Mouse (Mus musculus): ENCODE results near the gene Galnt14. TPM values are rescaled to one million over a fixed set of nuclear protein-coding genes. Genes with fewer than 3 reads are reported as not detected.

Gene Galnt14
- polyA plus RNA-seq, 1 experiment from 2014 or later, result 2.8 TPM

DNA sequence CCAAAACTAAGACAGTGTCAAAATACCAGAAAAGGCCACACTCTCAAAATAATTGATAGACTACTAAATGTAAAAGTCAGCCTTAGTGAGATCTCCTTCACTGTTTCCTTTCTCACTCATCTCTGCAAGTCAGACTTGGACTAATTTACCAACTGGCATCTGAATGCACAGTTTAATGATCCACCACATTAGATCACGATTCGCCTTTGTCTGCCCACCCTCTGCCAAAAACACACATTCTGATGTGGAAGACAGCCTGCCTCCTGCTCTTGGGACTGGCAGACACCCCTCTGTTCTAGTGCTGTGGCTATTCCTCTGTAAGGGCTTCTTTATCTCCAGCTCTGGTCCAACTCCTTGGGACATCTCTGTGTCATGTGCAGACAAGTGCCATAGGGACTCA lies 153.8 kb downstream of the Galnt14 start:
- ATAC-seq (replicated peaks; ENCODE audit: insufficient number of reproducible peaks, low FRiP score, low TSS enrichment, low read depth) (no peak), DNase-seq (ENCODE audit: low spot score) (no peak)
- Histone ChIP-seq H3K4me1 (ENCODE audit: control insufficient read depth, insufficient read depth, low read length) (no peaks in the 10 kb centered on the region), H3K4me2 (ENCODE audit: low read depth, low read length) (no peak overlapping the region), H3K4me3 (ENCODE audit: low read depth, low read length) (no peak overlapping the region), H3K27me3 (ENCODE audit: control insufficient read depth, insufficient read depth, low read length) (no peaks in the 10 kb centered on the region), H3K9ac (replicated peaks; ENCODE audit: low read length) (no peak overlapping the region), H3K9me3 (replicated peaks; ENCODE audit: control insufficient read depth, low read length) (no peaks in the 10 kb centered on the region), H3K36me3 (replicated peaks; ENCODE audit: control insufficient read depth, insufficient read depth, low read depth, low read length) (no peaks in the 10 kb centered on the region), H3K27ac (replicated peaks; ENCODE audit: low read depth, low read length) (no peak overlapping the region)
- WGBS, result 96% methylated on average over 2 of the region's 2 CpGs

- ATAC-seq (replicated peaks; ENCODE audit: insufficient number of reproducible peaks, low FRiP score, low TSS enrichment, low read depth), result no peak
- 76% methylated on average over 4 of the region's 4 CpGs for WGBS
- DNase-seq (ENCODE audit: low spot score), result no peak
Observed at GRCm38 (mm10) chr17:73554668-73555067, 155.6 kb downstream of the Galnt14 start.

DNA sequence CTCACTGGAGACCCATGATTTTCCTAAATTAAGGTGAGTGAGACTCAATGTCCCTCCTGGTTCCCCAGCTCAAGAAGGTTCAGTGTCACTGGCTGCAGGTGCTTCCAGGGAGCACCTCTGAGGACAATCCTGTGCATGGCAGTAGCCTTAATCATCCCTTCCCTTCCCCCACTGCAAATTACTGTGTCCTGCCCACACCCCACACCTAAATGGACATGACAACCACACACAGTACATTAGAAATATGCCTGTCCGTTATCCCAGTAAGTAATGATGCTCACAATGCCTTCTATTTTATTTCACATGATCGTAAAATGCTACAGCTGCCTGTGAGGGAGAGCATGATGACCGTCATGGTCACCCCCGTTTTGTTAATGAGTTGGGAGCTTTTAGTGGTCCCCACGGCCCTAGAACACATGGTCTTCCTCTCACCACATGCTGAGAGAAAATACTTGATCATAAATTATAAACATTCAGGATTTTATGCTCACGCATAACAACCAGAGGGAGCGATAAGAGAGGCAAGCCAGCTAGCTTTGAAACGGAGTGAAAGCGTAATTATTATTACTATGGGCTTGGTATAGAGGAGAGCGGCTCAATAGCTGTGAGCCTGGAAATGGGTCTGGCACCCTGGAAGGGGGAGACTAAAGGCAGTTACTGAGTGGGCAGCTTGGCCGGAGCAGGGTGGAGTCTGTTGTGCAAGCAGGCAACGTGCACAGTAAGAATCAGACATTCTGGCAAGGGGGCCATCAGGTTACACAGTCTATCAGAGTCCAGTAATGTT lies 161.3 kb downstream of the Galnt14 start:
- DNase-seq (ENCODE audit: low spot score) (no peak), ATAC-seq (replicated peaks; ENCODE audit: insufficient number of reproducible peaks, low FRiP score, low TSS enrichment, low read depth) (no peak)
- no peaks in the 10 kb centered on the region for H3K27me3 ChIP-seq (ENCODE audit: control insufficient read depth, insufficient read depth, low read length)

More at GRCm38 (mm10) chr17:73554668-73555067, 155.6 kb downstream of the Galnt14 start:
- no peak overlapping the region for H3K9ac ChIP-seq (replicated peaks; ENCODE audit: low read length)
- H3K4me2 ChIP-seq (ENCODE audit: low read depth, low read length), result no peak overlapping the region
- no peak overlapping the region for H3K4me3 ChIP-seq (ENCODE audit: low read depth, low read length)
- no peaks in the 10 kb centered on the region for H3K36me3 ChIP-seq (replicated peaks; ENCODE audit: control insufficient read depth, insufficient read depth, low read depth, low read length)
- H3K27me3 ChIP-seq (ENCODE audit: control insufficient read depth, insufficient read depth, low read length), result no peaks in the 10 kb centered on the region
- no peak overlapping the region for H3K27ac ChIP-seq (replicated peaks; ENCODE audit: low read depth, low read length)
- H3K9me3 ChIP-seq (replicated peaks; ENCODE audit: control insufficient read depth, low read length), result no peaks in the 10 kb centered on the region
- no peaks in the 10 kb centered on the region for H3K4me1 ChIP-seq (ENCODE audit: control insufficient read depth, insufficient read depth, low read length)

GRCm38 (mm10) chr17:73548119-73548518 lies 162.1 kb downstream of the Galnt14 start:
- no peak overlapping the region for H3K9ac ChIP-seq (replicated peaks; ENCODE audit: low read length)
- no peak overlapping the region for H3K27ac ChIP-seq (replicated peaks; ENCODE audit: low read depth, low read length)
- WGBS, result 75% methylated on average over 7 of the region's 7 CpGs
- H3K4me2 ChIP-seq (ENCODE audit: low read depth, low read length), result no peak overlapping the region
- H3K4me3 ChIP-seq (ENCODE audit: low read depth, low read length), result no peak overlapping the region
- no peaks in the 10 kb centered on the region for H3K27me3 ChIP-seq (ENCODE audit: control insufficient read depth, insufficient read depth, low read length)
- no peaks in the 10 kb centered on the region for H3K4me1 ChIP-seq (ENCODE audit: control insufficient read depth, insufficient read depth, low read length)
- DNase-seq (ENCODE audit: low spot score) (no peak), ATAC-seq (replicated peaks; ENCODE audit: insufficient number of reproducible peaks, low FRiP score, low TSS enrichment, low read depth) (no peak)
- no peaks in the 10 kb centered on the region for H3K36me3 ChIP-seq (replicated peaks; ENCODE audit: control insufficient read depth, insufficient read depth, low read depth, low read length)
- no peaks in the 10 kb centered on the region for H3K9me3 ChIP-seq (replicated peaks; ENCODE audit: control insufficient read depth, low read length)

More for the DNA sequence above, 161.3 kb downstream of the Galnt14 start:
- Histone ChIP-seq H3K36me3 (replicated peaks; ENCODE audit: control insufficient read depth, insufficient read depth, low read depth, low read length) (no peaks in the 10 kb centered on the region), H3K4me1 (ENCODE audit: control insufficient read depth, insufficient read depth, low read length) (no peaks in the 10 kb centered on the region), H3K9ac (replicated peaks; ENCODE audit: low read length) (no peak overlapping the region), H3K4me3 (ENCODE audit: low read depth, low read length) (no peak overlapping the region), H3K9me3 (replicated peaks; ENCODE audit: control insufficient read depth, low read length) (no peaks in the 10 kb centered on the region), H3K27ac (replicated peaks; ENCODE audit: low read depth, low read length) (no peak overlapping the region), H3K4me2 (ENCODE audit: low read depth, low read length) (no peak overlapping the region)
- WGBS, result 86% methylated on average over 12 of the region's 12 CpGs

DNA sequence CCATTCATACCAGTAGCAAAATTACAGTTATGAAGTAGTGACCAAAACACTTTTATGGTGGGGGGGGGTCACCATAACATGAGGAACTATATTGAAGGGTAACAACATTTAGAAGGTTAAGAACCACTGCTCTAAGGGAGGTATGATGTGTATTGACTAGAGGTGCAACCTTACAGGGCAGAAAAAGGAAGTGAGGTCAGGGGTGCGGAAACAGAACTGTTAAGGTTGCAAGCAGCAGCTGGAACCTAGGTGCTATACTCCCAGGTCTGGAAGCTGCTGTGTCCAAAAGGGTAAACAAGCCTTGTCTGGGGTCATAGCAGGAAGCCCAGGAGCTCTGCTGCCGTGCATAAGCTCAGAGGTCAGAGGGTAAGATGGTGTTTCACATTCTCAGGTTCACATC lies 162.8 kb downstream of the Galnt14 start:
- H3K27me3 ChIP-seq (ENCODE audit: control insufficient read depth, insufficient read depth, low read length), result no peaks in the 10 kb centered on the region
- no peak overlapping the region for H3K9ac ChIP-seq (replicated peaks; ENCODE audit: low read length)
- H3K4me1 ChIP-seq (ENCODE audit: control insufficient read depth, insufficient read depth, low read length), result no peaks in the 10 kb centered on the region
- no peaks in the 10 kb centered on the region for H3K36me3 ChIP-seq (replicated peaks; ENCODE audit: control insufficient read depth, insufficient read depth, low read depth, low read length)
- no peak overlapping the region for H3K27ac ChIP-seq (replicated peaks; ENCODE audit: low read depth, low read length)
- no peak overlapping the region for H3K4me3 ChIP-seq (ENCODE audit: low read depth, low read length)
- DNase-seq (ENCODE audit: low spot score) (no peak), ATAC-seq (replicated peaks; ENCODE audit: insufficient number of reproducible peaks, low FRiP score, low TSS enrichment, low read depth) (no peak)
- 51% methylated on average over 2 of the region's 2 CpGs for WGBS
- H3K9me3 ChIP-seq (replicated peaks; ENCODE audit: control insufficient read depth, low read length), result no peaks in the 10 kb centered on the region
- H3K4me2 ChIP-seq (ENCODE audit: low read depth, low read length), result no peak overlapping the region

DNA sequence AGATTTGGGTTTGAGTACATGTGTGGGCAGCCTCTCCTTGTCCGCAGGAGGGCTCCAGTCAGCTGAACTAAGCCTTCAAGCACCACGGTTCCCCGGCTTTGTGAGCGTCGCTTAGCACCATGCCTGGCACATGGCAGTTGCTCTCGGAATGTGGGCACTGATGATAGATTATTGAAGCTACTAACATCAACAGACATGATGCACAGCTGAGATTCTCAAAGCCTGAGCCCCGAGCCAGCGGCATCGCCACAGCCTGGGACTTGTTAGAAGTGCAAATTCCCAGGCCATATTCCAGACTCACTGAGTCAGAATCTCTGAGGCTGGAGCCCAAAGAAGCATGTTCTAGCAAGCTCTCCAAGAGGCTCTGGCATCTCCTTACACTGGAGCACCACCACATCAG lies 168.3 kb downstream of the Galnt14 start:
- Histone ChIP-seq H3K9ac (replicated peaks; ENCODE audit: low read length) (no peak overlapping the region), H3K4me1 (ENCODE audit: control insufficient read depth, insufficient read depth, low read length) (no peaks in the 10 kb centered on the region), H3K4me2 (ENCODE audit: low read depth, low read length) (no peak overlapping the region), H3K27ac (replicated peaks; ENCODE audit: low read depth, low read length) (no peak overlapping the region), H3K4me3 (ENCODE audit: low read depth, low read length) (no peak overlapping the region), H3K27me3 (ENCODE audit: control insufficient read depth, insufficient read depth, low read length) (no peaks in the 10 kb centered on the region), H3K36me3 (replicated peaks; ENCODE audit: control insufficient read depth, insufficient read depth, low read depth, low read length) (no peaks in the 10 kb centered on the region), H3K9me3 (replicated peaks; ENCODE audit: control insufficient read depth, low read length) (no peaks in the 10 kb centered on the region)
- 89% methylated on average over 9 of the region's 9 CpGs for WGBS
- DNase-seq (ENCODE audit: low spot score) (no peak), ATAC-seq (replicated peaks; ENCODE audit: insufficient number of reproducible peaks, low FRiP score, low TSS enrichment, low read depth) (no peak)

GRCm38 (mm10) chr17:73541233-73541570 lies 169.1 kb downstream of the Galnt14 start:
- DNase-seq (ENCODE audit: low spot score) (no peak), ATAC-seq (replicated peaks; ENCODE audit: insufficient number of reproducible peaks, low FRiP score, low TSS enrichment, low read depth) (no peak)
- Histone ChIP-seq H3K36me3 (replicated peaks; ENCODE audit: control insufficient read depth, insufficient read depth, low read depth, low read length) (no peaks in the 10 kb centered on the region), H3K9me3 (replicated peaks; ENCODE audit: control insufficient read depth, low read length) (no peaks in the 10 kb centered on the region), H3K4me1 (ENCODE audit: control insufficient read depth, insufficient read depth, low read length) (no peaks in the 10 kb centered on the region), H3K27me3 (ENCODE audit: control insufficient read depth, insufficient read depth, low read length) (no peaks in the 10 kb centered on the region), H3K9ac (replicated peaks; ENCODE audit: low read length) (no peak overlapping the region), H3K27ac (replicated peaks; ENCODE audit: low read depth, low read length) (no peak overlapping the region), H3K4me2 (ENCODE audit: low read depth, low read length) (no peak overlapping the region), H3K4me3 (ENCODE audit: low read depth, low read length) (no peak overlapping the region)
- WGBS, result 47% methylated on average over 1 of the region's 1 CpGs

DNA sequence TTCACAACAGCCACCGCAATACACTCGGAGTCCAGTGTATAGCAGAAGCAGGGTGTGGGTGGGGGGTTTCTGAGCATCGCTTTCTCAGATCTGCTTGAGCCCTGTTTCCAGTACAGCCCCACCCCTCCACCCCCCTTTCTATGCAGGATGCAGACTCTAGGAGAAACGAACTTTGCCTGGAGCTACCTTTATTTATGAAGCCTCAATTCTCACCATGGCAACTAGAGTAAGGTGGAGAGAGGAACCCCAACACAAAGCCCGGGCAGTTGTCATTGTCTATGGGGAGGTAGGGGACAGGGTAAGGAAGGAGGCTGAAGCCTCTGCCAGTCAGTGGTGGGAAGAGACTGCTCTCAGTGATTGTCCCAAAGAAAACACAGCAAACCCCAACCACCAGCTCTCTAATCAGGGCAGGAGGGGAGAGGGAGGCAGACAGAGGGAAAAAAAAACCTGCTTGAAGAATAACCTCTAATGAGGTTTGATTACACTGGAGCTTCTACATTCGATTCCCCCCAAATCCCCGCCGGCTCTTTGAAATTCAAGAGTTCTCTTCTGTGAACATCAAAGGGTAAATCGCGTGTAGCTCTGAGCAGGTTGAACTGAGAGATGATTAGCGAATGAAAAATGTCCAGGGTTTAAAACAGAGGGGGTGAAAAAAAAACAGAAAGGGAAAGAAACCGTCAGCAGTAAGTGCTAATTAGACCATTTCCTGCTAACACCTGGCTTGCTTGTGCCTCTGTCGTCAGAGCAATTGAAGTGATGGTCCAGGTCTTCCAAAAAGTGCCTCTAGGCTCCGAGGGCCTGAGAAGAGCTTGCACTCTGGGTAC lies 169.6 kb downstream of the Galnt14 start:
- ATAC-seq (replicated peaks; ENCODE audit: insufficient number of reproducible peaks, low FRiP score, low TSS enrichment, low read depth) (peak; percentile 61; the same call in 1 of the 2 replicates), DNase-seq (ENCODE audit: low spot score) (peak; percentile 69)
- Histone ChIP-seq H3K27me3 (ENCODE audit: control insufficient read depth, insufficient read depth, low read length) (no peaks in the 10 kb centered on the region), H3K36me3 (replicated peaks; ENCODE audit: control insufficient read depth, insufficient read depth, low read depth, low read length) (no peaks in the 10 kb centered on the region), H3K4me2 (ENCODE audit: low read depth, low read length) (no peak overlapping the region), H3K4me3 (ENCODE audit: low read depth, low read length) (no peak overlapping the region), H3K9me3 (replicated peaks; ENCODE audit: control insufficient read depth, low read length) (no peaks in the 10 kb centered on the region), H3K4me1 (ENCODE audit: control insufficient read depth, insufficient read depth, low read length) (no peaks in the 10 kb centered on the region), H3K9ac (replicated peaks; ENCODE audit: low read length) (no peak overlapping the region), H3K27ac (replicated peaks; ENCODE audit: low read depth, low read length) (no peak overlapping the region)
- WGBS, result 29% methylated on average over 14 of the region's 14 CpGs

Data from embryonic facial prominence, embryonic 11.5 days (tissue).